Mouse (Mus musculus) CH12.LX (cell line): Measurements from ENCODE around the gene Ran. TPM values are rescaled to one million over a fixed set of nuclear protein-coding genes. Genes with fewer than 3 reads are reported as not detected.

ENCODE experiments used
- DNase-seq: peaks from one replicate; pipeline ENCODE4 v3.0.0-alpha.2; 2013; ENCODE audit errors: extremely low read depth
- H3K27ac ChIP-seq: 2 replicates; pipeline ENCODE4 v1.5.1; 2012; ENCODE audit warnings: low read depth, mild to moderate bottlenecking, control low read depth, moderate library complexity; ENCODE audit not compliant: insufficient read depth
- H3K27me3 ChIP-seq: replicated peaks from 2 replicates; pipeline ENCODE3; 2012; ENCODE audit warnings: inconsistent platforms
- H3K36me3 ChIP-seq, 2 experiments: replicated peaks in 1 of 2; 2 replicates each; pipeline versions ENCODE3 to v1.6.1; 2012; ENCODE audit warnings: inconsistent platforms in 1 of 2, low read length in 1 of 2, mild to moderate bottlenecking in 1 of 2, mixed read lengths in 1 of 2, moderate library complexity in 1 of 2; ENCODE audit not compliant: control insufficient read depth in 1 of 2, insufficient read depth in 1 of 2
- H3K4me1 ChIP-seq, 2 experiments: 2 replicates each; pipeline ENCODE4 v1.6.1; 2012; ENCODE audit warnings: inconsistent platforms in 1 of 2, moderate library complexity in 1 of 2; ENCODE audit not compliant: insufficient read depth in 2 of 2, control insufficient read depth in 1 of 2
- H3K4me2 ChIP-seq: 2 replicates; pipeline ENCODE4 v1.6.1; 2012; ENCODE audit warnings: low read depth, mild to moderate bottlenecking, control low read depth; ENCODE audit not compliant: poor library complexity, insufficient read depth, severe bottlenecking
- H3K4me3 ChIP-seq, 3 experiments: fragments of 150-350 bp in 1 of 3; sonication (generic) in 1 of 3; replicated peaks in 1 of 3; 2 replicates each; pipeline versions ENCODE3 to v1.5.1; 2011 to 2012; ENCODE audit warnings: low read depth in 2 of 3, low read length in 2 of 3, mild to moderate bottlenecking in 2 of 3, moderate library complexity in 2 of 3, control low read depth in 1 of 3, improper control_type of control experiment in 1 of 3, inconsistent platforms in 1 of 3, mixed read lengths in 1 of 3; ENCODE audit not compliant: poor library complexity in 1 of 3
- H3K79me2 ChIP-seq: replicated peaks from 2 replicates; pipeline ENCODE4 v1.6.1; 2012; ENCODE audit warnings: mild to moderate bottlenecking, moderate library complexity; ENCODE audit not compliant: control insufficient read depth, poor library complexity, insufficient read depth, severe bottlenecking; ENCODE audit errors: extremely low read depth
- H3K9ac ChIP-seq: 2 replicates; pipeline ENCODE4 v1.6.1; 2012; ENCODE audit warnings: low read depth, mild to moderate bottlenecking, control low read depth, moderate library complexity; ENCODE audit not compliant: insufficient read depth
- H3K9me3 ChIP-seq: replicated peaks from 2 replicates; pipeline ENCODE3; 2012; ENCODE audit warnings: low read length, inconsistent platforms, mixed read lengths
- BHLHE40 ChIP-seq: IDR thresholded peaks from 2 replicates; pipeline ENCODE4 v1.6.1; 2011; ENCODE audit warnings: mild to moderate bottlenecking, low read depth, low read length, improper control_type of control experiment
- CHD1 ChIP-seq: IDR thresholded peaks from 2 replicates; pipeline ENCODE4 v1.6.1; 2012; ENCODE audit warnings: low read depth, low read length, improper control_type of control experiment, inconsistent platforms
- CTCF ChIP-seq, 2 experiments: IDR thresholded peaks in 1 of 2; conservative IDR thresholded peaks in 1 of 2; 2 replicates each; pipeline ENCODE4 v1.5.1; 2011 to 2012; ENCODE audit warnings: low read depth in 2 of 2, low read length in 2 of 2, improper control_type of control experiment in 1 of 2, inconsistent platforms in 1 of 2, mild to moderate bottlenecking in 1 of 2, moderate library complexity in 1 of 2
- ELF1 ChIP-seq: IDR thresholded peaks from 2 replicates; pipeline ENCODE4 v1.6.1; 2014; ENCODE audit warnings: low read depth, mild to moderate bottlenecking, inconsistent platforms, low read length, improper control_type of control experiment
- EP300 ChIP-seq: IDR thresholded peaks from 2 replicates; pipeline ENCODE4 v1.6.1; 2011; ENCODE audit warnings: low read length, improper control_type of control experiment
- ETS1 ChIP-seq: conservative IDR thresholded peaks from 2 replicates; pipeline ENCODE4 v1.6.1; 2012; ENCODE audit warnings: low read depth, mild to moderate bottlenecking, inconsistent platforms, low read length, improper control_type of control experiment, moderate library complexity
- GABPA ChIP-seq: IDR thresholded peaks from 2 replicates; pipeline ENCODE4 v1.6.1; 2012; ENCODE audit warnings: low read depth, low read length, improper control_type of control experiment, inconsistent platforms; ENCODE audit not compliant: insufficient replicate concordance
- HCFC1 ChIP-seq: IDR thresholded peaks from 2 replicates; pipeline ENCODE4 v1.6.1; 2012; ENCODE audit warnings: low read depth, mild to moderate bottlenecking, inconsistent platforms, low read length, improper control_type of control experiment
- IRF4 ChIP-seq: IDR thresholded peaks from 2 replicates; pipeline ENCODE4 v1.6.1; 2014; ENCODE audit warnings: low read depth, mild to moderate bottlenecking, inconsistent platforms, low read length, improper control_type of control experiment
- KAT2A ChIP-seq: IDR thresholded peaks from 2 replicates; pipeline ENCODE4 v1.6.1; 2012; ENCODE audit warnings: low read length, improper control_type of control experiment, inconsistent platforms; ENCODE audit not compliant: insufficient replicate concordance
- MAZ ChIP-seq: IDR thresholded peaks from 2 replicates; pipeline ENCODE4 v1.6.1; 2012; ENCODE audit warnings: low read depth, mild to moderate bottlenecking, inconsistent platforms, low read length, improper control_type of control experiment, moderate library complexity
- MEF2A ChIP-seq: IDR thresholded peaks from 2 replicates; pipeline ENCODE4 v1.6.1; 2014; ENCODE audit warnings: low read depth, mild to moderate bottlenecking, inconsistent platforms, low read length, improper control_type of control experiment, borderline replicate concordance
- MXI1 ChIP-seq: IDR thresholded peaks from 2 replicates; pipeline ENCODE4 v1.6.1; 2011; ENCODE audit warnings: mild to moderate bottlenecking, low read depth, low read length, improper control_type of control experiment
- MYC ChIP-seq: IDR thresholded peaks from 2 replicates; pipeline ENCODE4 v1.6.1; 2011; ENCODE audit warnings: low read depth, mild to moderate bottlenecking, improper control_type of control experiment, low read length
- POLR2A ChIP-seq: IDR thresholded peaks from 2 replicates; pipeline ENCODE4 v1.6.1; 2011; ENCODE audit warnings: low read depth, mild to moderate bottlenecking, improper control_type of control experiment, low read length
- POLR2AphosphoS2 ChIP-seq: IDR thresholded peaks from 2 replicates; pipeline ENCODE4 v1.6.1; 2011; ENCODE audit warnings: low read depth, low read length, improper control_type of control experiment
- RAD21 ChIP-seq: IDR thresholded peaks from 2 replicates; pipeline ENCODE4 v1.6.1; 2011; ENCODE audit warnings: low read depth, mild to moderate bottlenecking, low read length, improper control_type of control experiment, moderate library complexity
- SMC3 ChIP-seq: IDR thresholded peaks from 2 replicates; pipeline ENCODE4 v1.6.1; 2011; ENCODE audit warnings: low read depth, low read length, improper control_type of control experiment
- TBP ChIP-seq: conservative IDR thresholded peaks from 2 replicates; pipeline ENCODE4 v1.6.1; 2011; ENCODE audit warnings: low read depth, low read length, improper control_type of control experiment
- TCF12 ChIP-seq: IDR thresholded peaks from 2 replicates; pipeline ENCODE4 v1.6.1; 2014; ENCODE audit warnings: low read depth, mild to moderate bottlenecking, inconsistent platforms, low read length, improper control_type of control experiment
- USF2 ChIP-seq: conservative IDR thresholded peaks from 2 replicates; pipeline ENCODE4 v1.6.1; 2011; ENCODE audit warnings: low read depth, low read length, improper control_type of control experiment
- ZKSCAN1 ChIP-seq: IDR thresholded peaks from 2 replicates; pipeline ENCODE4 v1.6.1; 2012; ENCODE audit warnings: low read depth, inconsistent platforms, low read length, improper control_type of control experiment, borderline replicate concordance
- ZMIZ1 ChIP-seq: IDR thresholded peaks from 2 replicates; pipeline ENCODE4 v1.6.1; 2012; ENCODE audit warnings: low read depth, mild to moderate bottlenecking, inconsistent platforms, low read length, improper control_type of control experiment
- dilution Hi-C: fragments of 300-500 bp; cut with MboI; formaldehyde crosslinking; loops from 2 replicates; pipeline ENCODE4 v1.14.3; 2020; ENCODE audit warnings: low sequenced_read_pairs; ENCODE audit not compliant: extremely low pct_unique_long_range_greater_than_20kb, extremely low pct_ligation_motif_present
- in situ Hi-C: fragments of 300-500 bp; cut with MboI; formaldehyde crosslinking; loops from 3 replicates; pipeline ENCODE4 v1.14.3; 2019; ENCODE audit warnings: low sequenced_read_pairs, low pct_ligation_motif_present, low pct_unique_long_range_greater_than_20kb, mixed read lengths
- polyA plus RNA-seq: library from polyadenylated mRNA; unstranded; fragments of >175 nt; gene quantifications from 2 replicates; pipeline ENCODE4 v1.2.1, GENCODE M21; 2012; ENCODE audit warnings: low read depth; ENCODE audit not compliant: insufficient read length
- total RNA-seq, 2 experiments: library from RNA; depleted of rRNA; stranded (reverse); fragments of 300-350 nt in 1 of 2; fragments of >200 nt in 1 of 2; gene quantifications; 2 replicates each; pipeline ENCODE4 v1.2.3; 2012 to 2014

Gene Ran
- total and polyA plus RNA-seq, 3 experiments, result 847 to 1,512 (median 1,083) TPM

- in situ Hi-C loops (no loop called here), dilution Hi-C loops (no loop called here)
- no peak for TF ChIP-seq CTCF (conservative IDR thresholded peaks at IDR 0.05 in 1 of 2, IDR thresholded peaks at IDR 0.05 in 1 of 2; ENCODE audit: low read depth in 2 of 2, low read length in 2 of 2)
- no peak for TF ChIP-seq RAD21
- no peak for TF ChIP-seq POLR2AphosphoS2
- no peak for TF ChIP-seq ELF1
- TF ChIP-seq MYC, result no peak
- TF ChIP-seq BHLHE40, result no peak
- TF ChIP-seq POLR2A, result no peak
- TF ChIP-seq ZKSCAN1, result no peak
- no peak for TF ChIP-seq HCFC1
- no peak for TF ChIP-seq GABPA
- no peak for TF ChIP-seq MEF2A
- no peaks in the 10 kb centered on the region for H3K79me2 ChIP-seq
- H3K9ac ChIP-seq, result no peak overlapping the region
- no peak for DNase-seq
- no peaks in the 10 kb centered on the region for H3K4me1 ChIP-seq
- no peak overlapping the region for H3K4me2 ChIP-seq
- peaks cover 20% of the 10 kb centered on the region for H3K27me3 ChIP-seq
- H3K9me3 ChIP-seq, result no peaks in the 10 kb centered on the region
- no peak overlapping the region for H3K27ac ChIP-seq
- no peak overlapping the region for H3K4me3 ChIP-seq
- no peaks in the 10 kb centered on the region for H3K36me3 ChIP-seq
Observed at GRCm38 (mm10) chr5:129045641-129046580, 26.0 kb downstream of the Ran start.

- no peaks in the 10 kb centered on the region for H3K36me3 ChIP-seq
- H3K9ac ChIP-seq, result no peak overlapping the region
- H3K79me2 ChIP-seq, result no peaks in the 10 kb centered on the region
- in situ Hi-C loops, result no loop called here
- H3K4me1 ChIP-seq, result no peaks in the 10 kb centered on the region
- H3K27me3 ChIP-seq, result peaks cover 30% of the 10 kb centered on the region
- no peaks in the 10 kb centered on the region for H3K9me3 ChIP-seq
- TF ChIP-seq SMC3 (no peak), TCF12 (no peak), MAZ (no peak), POLR2AphosphoS2 (no peak), GABPA (no peak), EP300 (no peak), ETS1 (no peak), MXI1 (no peak), HCFC1 (no peak), ELF1 (no peak), KAT2A (no peak), CTCF (conservative IDR thresholded peaks at IDR 0.05 in 1 of 2, IDR thresholded peaks at IDR 0.05 in 1 of 2; ENCODE audit: low read depth in 2 of 2, low read length in 2 of 2) (no peak), USF2 (no peak), POLR2A (no peak), CHD1 (no peak), ZMIZ1 (no peak), ZKSCAN1 (no peak), TBP (no peak), MYC (no peak), IRF4 (no peak)
- no peak overlapping the region for H3K4me3 ChIP-seq
- no peak overlapping the region for H3K4me2 ChIP-seq
- no peak overlapping the region for H3K27ac ChIP-seq
- no peak for DNase-seq
- dilution Hi-C loops, result no loop called here
Observed at GRCm38 (mm10) chr5:129049372-129049771, 29.5 kb downstream of the Ran start.
